Mouse (Mus musculus) embryonic fibroblast, embryonic 13.5 days (primary cell): ENCODE measurements around the gene Prm2. TPM values are rescaled to one million over a fixed set of nuclear protein-coding genes. Genes with fewer than 3 reads are reported as not detected.

Source experiments
- H3K27ac ChIP-seq: 2 replicates; pipeline ENCODE4 v1.5.1; 2012; ENCODE audit warnings: low read length, control low read depth, inconsistent platforms; ENCODE audit not compliant: insufficient read depth
- H3K4me1 ChIP-seq: 2 replicates; pipeline ENCODE4 v1.6.1; 2011; ENCODE audit warnings: low read length; ENCODE audit not compliant: control insufficient read depth, insufficient read depth
- H3K4me3 ChIP-seq: 2 replicates; pipeline ENCODE4 v1.5.1; 2011; ENCODE audit warnings: mild to moderate bottlenecking, control low read depth, low read length; ENCODE audit not compliant: insufficient read depth
- CTCF ChIP-seq: IDR thresholded peaks from 2 replicates; pipeline ENCODE4 v1.5.1; 2011; ENCODE audit warnings: mild to moderate bottlenecking, control low read depth, low read length, moderate library complexity, borderline replicate concordance; ENCODE audit not compliant: insufficient read depth
- POLR2A ChIP-seq: IDR thresholded peaks from 2 replicates; pipeline ENCODE4 v1.6.1; 2011; ENCODE audit warnings: low read depth, mild to moderate bottlenecking, control low read depth, low read length, moderate library complexity
- polyA plus RNA-seq: library from polyadenylated mRNA; stranded (reverse); fragments of >200 nt; gene quantifications from 2 replicates; pipeline ENCODE4 v1.2.4, GENCODE M21; 2011; ENCODE audit warnings: low read depth; ENCODE audit not compliant: missing spikeins, insufficient read length

Gene Prm2
- polyA plus RNA-seq, 1 experiment: not detected

DNA sequence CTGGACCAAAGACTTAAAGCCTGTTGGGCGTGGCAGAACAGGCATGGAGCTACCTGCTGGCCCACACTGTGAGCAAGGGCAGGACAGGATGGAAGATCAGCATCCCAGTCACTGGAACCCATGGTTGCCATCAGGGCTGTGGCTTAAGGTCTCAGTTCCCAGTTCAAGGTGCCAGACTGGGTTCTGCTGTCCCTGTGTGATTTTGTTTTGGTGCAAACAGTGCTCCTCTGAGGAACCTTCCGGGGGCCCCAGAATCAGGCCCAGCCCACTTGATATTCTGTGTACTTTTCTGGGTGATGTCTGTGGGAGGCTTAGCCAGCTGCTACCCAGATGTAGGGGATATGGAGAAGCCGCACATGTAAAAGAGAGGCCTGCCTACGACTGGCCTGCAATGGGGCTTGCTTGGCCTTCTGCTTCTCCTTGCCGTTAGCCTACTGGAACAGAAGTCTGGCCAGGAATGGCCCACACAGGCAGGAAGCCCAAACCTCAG lies 15.3 kb downstream of the Prm2 start:
- TF ChIP-seq POLR2A (0 out of 2 replicates have a peak, but pooled peaks have one; percentile 3), CTCF (no peak)
- Histone ChIP-seq H3K4me3 (no peak overlapping the region), H3K27ac (no peak overlapping the region), H3K4me1 (peaks cover 18% of the 10 kb centered on the region)

DNA sequence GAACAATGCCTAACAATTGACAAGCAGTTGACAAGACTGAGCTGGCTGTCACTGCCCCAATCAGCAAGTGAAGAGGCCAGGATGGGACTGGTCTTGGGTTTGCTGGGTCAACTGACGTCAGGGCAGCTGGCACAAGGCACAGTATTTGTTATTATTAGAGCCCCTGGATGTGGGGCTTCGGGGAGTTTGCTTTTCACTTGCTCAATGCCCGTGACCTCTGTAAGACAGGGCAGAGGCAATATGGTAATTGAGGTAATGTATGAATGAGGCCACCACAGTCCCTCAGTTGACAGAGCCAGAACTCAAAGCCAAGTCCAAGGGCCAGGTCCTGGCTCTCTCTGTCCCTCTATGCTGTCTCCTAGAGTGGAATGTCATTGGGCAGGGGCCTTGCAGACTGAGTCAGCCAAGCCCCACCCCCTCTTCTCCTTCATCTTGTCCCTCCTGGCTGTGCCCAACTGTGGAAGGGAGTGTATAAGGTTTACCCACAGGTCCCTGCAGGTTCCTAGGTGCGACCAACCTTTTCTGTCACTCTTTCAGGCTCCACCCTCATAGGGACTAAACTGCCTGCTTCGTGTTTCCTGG lies 18.3 kb downstream of the Prm2 start:
- Histone ChIP-seq H3K4me1 (peaks cover 12% of the 10 kb centered on the region), H3K4me3 (no peak overlapping the region), H3K27ac (no peak overlapping the region)
- TF ChIP-seq POLR2A: no peak
- TF ChIP-seq CTCF: no peak

DNA sequence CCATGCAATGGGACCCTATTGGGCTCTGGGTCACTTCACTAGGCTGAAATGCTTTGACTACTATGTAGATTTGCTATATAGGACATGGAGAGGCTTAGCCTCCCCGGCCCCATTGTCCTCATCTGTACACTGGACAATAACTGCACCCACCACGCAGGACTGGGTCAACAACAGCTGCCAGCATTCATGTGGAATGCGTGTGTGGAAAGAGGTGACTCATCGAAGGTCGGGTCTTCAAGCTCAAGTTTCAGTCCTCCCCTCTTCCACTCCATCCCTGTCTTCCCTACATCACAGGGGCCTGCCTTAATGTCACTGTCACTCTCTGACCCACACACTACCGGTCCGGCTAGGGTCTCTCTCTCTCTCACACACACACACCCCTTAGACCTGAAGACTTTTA lies 19.6 kb downstream of the Prm2 start:
- H3K4me1 ChIP-seq: peaks cover 6% of the 10 kb centered on the region; the same call in 1 of the 2 replicates
- H3K27ac ChIP-seq: no peak overlapping the region
- no peak overlapping the region for H3K4me3 ChIP-seq
- no peak for TF ChIP-seq CTCF
- TF ChIP-seq POLR2A: no peak

DNA sequence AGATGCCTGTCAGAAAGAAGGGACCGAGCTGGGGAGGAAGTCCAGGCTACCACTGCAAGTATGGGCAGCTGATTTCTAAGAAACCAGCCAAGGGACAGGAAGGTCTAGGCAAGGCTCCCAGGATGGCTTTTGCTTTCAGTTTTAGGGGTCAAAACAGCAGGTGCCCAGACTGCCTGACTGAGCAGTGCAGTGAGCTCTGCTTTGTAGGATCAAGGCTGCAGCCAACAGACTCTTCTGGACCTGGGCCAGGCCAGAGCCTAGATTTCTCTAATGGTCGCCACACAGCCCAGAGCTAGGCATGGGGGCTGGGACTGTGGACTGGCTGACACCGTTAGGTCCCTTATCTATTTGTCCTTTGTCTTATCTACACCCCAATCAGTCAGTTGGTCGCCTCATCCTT lies 21.2 kb downstream of the Prm2 start:
- peaks cover 6% of the 10 kb centered on the region; the same call in 1 of the 2 replicates for H3K4me1 ChIP-seq
- H3K27ac ChIP-seq: no peak overlapping the region
- TF ChIP-seq POLR2A: no peak
- no peak for TF ChIP-seq CTCF
- H3K4me3 ChIP-seq: no peak overlapping the region

DNA sequence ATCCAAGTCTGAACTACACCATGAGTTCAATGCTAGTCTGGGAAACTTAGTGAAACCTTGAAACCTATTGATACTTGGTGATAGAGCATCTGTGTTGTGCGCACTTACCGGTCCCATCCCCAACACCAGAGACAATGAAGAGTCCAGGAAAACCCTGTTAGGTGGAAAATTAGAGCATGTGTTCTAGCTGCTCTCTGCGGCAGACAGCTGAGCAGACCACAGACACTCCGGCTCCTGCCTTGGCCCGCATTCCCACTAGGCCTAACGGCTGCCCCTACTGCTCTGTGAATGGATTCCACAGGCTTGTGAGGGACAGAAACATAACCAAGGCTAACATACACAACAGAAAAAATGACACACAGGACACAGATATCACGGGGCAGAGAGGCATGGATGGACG lies 22.4 kb downstream of the Prm2 start:
- H3K4me3 ChIP-seq: no peak overlapping the region
- H3K4me1 ChIP-seq: peaks cover 6% of the 10 kb centered on the region; the same call in 1 of the 2 replicates
- no peak overlapping the region for H3K27ac ChIP-seq
- TF ChIP-seq POLR2A (no peak), CTCF (no peak)

DNA sequence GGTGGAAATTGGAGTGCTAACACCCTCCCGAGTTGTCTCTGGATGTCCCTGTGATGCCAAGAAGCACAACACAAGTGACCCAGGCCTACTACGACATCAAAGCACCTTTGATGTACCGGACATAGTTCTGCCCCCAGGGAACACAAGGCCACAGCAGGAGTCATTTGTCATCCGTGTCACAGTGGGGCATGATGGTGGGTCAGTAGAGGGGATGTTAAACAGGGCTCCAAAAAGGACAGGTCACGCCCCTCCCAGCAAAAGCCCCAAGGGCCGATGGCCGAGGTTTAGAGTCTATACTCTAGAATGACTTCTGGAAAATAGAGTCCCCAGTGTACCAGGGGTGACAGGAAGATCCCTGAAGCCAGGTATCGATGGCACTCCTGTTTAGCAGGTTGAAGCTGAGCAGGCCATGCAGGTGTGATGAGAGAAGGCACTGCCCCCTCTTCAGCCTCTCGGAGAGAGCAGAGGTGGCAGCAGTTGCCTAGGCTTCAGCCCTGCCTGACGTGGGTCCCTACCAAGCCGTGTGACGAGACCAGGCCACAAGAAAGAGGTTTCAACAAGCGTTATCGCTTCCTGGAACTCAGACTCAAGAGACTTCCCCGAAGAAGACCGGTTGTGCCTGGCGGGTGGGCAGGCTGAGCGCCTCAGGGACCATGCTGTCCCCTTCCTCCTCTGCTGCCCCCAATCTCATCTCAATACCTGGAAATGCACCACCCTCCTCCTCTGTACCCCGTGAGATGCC lies 24.0 kb downstream of the Prm2 start:
- H3K4me1 ChIP-seq: peaks cover 6% of the 10 kb centered on the region; the same call in 1 of the 2 replicates
- TF ChIP-seq POLR2A (no peak), CTCF (no peak)
- no peak overlapping the region for H3K27ac ChIP-seq
- H3K4me3 ChIP-seq: no peak overlapping the region

DNA sequence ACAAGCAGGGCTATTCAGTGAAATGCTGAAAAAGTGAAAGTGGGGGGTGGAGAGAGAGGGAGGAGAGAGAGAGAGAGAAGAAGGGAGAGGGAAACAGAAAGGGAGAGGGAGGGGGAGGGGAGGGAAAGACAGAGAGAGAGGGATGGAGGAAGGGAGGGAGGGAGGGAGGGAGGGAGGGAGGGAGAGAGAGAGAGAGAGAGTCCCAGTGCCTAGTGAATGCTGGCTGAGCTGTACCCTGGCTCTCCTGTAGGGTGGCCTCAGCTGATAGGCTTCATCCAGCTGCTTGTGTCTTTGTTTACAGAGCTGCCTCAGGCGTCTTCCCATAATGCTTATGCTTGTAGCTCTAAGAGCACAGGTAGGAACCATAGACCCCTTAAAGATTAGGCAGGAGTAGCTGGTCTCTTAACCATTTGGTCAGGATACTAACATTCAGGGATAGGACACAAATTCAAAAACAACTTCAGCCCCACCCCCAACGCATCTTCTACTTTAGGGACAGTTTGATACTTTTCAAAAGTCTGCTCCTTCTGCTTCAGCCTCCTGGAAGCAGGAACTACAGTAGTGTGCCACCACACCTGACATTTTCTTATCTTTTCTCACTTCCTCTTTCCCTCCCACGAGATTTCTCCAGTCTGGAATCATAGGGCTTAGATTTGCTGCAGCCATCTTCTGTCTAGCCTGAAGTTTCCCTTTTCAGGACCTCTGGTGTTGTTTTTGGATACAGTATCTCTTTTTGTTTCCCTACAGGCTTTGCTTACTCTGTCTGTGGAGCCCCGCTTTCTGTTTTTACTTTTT lies 25.2 kb downstream of the Prm2 start:
- TF ChIP-seq CTCF (no peak), POLR2A (no peak)
- no peaks in the 10 kb centered on the region for H3K4me1 ChIP-seq
- no peak overlapping the region for H3K4me3 ChIP-seq
- H3K27ac ChIP-seq: no peak overlapping the region

DNA sequence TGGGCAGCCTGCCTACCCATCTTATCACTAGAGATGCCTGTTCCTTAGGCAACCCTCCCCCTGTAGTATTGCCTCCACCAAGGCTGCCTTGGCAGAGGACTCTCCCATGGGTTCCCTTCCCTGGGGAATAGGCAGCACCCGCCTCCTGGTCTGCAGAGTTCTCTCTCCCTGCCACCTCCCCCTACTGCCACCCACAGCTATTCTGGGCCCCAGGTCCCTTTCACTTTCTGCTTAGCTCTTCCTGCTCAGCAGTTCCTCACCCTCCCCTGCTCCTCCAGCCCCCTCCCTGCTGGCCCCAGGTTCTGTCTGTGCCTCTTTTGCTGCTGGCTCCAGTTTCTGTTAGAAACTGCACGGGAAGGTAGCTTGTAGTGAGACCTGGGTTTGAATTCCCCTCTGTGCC lies 26.3 kb downstream of the Prm2 start:
- H3K4me1 ChIP-seq: no peaks in the 10 kb centered on the region
- TF ChIP-seq POLR2A: no peak
- no peak for TF ChIP-seq CTCF
- H3K4me3 ChIP-seq: no peak overlapping the region
- H3K27ac ChIP-seq: no peak overlapping the region

DNA sequence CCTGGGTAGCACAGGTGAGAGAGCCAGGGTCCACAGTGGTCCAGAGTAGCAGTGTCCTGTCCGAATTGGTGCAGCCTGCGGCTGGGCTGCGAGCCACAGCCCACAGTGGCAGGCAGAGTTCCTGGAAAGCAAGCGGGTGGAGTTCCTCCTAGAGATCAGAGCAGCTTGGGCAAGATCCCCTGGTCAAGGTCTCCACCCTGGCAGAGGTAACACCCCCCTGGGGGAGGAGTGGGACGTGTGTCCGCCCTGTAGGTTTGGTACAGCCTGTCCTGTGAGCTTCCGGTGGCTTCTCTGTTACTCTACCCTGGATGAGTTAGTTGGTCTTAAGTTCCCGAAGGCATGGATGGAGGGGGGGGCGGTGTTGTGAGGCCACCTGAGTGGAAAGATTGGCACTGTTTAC lies 27.1 kb downstream of the Prm2 start:
- Histone ChIP-seq H3K4me3 (no peak overlapping the region), H3K27ac (no peak overlapping the region), H3K4me1 (no peaks in the 10 kb centered on the region)
- TF ChIP-seq CTCF (no peak), POLR2A (no peak)
